Mouse (Mus musculus): Measurements from ENCODE around the gene Gbf1.
"Not testable (repeated sequence)": the region's sequence is repeated elsewhere in the genome, so short reads cannot be mapped to it uniquely, and the experiment has no call there.

Gbf1 gene

DNA sequence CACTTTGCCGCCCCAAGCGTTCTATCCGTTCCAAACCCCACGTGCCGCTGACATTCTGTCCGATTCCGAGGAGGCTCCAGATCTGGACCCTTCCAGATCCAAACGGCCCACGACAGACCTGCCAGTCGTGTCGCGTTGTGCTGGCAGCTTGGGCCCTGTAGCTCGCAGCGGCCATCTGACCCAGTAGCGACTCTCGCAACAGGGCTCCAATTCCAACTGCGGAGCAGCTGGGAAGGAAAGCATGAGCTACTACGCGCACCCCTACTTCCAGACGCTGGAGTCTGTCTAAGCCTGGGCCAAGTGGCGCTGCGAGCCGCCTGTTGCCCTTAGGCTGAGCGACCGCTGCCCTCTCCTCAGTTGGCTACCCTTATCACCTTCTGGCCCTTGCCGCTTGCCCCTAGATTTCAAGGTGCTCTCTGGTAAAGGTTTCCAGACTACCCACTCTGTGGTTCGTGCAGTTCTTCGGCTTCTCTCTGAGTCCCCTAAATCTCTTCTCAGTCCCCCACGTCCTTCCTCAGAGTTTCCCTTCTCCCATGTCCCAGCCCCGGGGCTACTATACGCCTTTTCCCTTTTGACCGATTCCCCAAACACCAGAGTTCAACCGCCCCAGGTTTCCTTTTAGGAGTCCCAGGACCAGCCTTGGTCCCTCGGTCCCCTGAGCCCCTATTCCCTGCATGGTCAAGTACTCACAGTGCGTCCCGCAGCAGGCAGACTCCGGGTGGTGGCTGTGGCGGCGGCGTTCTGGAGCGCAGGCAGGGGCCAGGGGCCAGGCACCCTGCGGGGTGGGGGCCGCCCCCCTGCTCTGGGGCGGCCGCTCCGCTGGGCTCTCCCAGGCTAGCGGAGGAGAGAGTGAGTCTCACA, 4.6 kb upstream of the Gbf1 start, which contains the start of gene Pitx3:
TSS of gene Pitx3 (minus strand) at position 816 of the 861 bp plus-strand sequence.
- in situ Hi-C loops (cut with MboI), result no loop called here

- in situ Hi-C loops (cut with MboI), result no loop called here
Measured at GRCm38 (mm10) chr19:46148372-46148760, 3.9 kb upstream of the Gbf1 start.

DNA sequence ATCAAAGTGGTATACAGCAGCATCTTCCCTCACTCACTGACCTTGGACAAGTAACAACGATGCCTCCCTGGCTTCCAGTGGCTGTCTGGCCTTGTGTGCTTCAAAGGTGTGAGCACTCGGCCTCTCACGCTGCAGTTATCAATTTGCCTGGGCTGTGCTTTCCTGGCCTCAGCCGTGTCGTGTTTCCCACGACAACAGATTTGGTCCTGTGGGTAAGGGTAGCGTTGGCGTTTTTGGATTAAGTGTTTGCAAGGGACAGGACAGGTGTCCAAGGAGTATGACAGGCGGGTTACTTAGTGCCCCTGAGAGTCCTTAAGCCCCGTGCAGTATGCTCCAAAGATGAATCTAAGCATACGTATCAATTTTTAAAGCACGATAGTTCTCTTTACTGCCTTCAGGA, 3.2 kb upstream of the Gbf1 start:
- in situ Hi-C loops (cut with MboI), result no loop called here

DNA sequence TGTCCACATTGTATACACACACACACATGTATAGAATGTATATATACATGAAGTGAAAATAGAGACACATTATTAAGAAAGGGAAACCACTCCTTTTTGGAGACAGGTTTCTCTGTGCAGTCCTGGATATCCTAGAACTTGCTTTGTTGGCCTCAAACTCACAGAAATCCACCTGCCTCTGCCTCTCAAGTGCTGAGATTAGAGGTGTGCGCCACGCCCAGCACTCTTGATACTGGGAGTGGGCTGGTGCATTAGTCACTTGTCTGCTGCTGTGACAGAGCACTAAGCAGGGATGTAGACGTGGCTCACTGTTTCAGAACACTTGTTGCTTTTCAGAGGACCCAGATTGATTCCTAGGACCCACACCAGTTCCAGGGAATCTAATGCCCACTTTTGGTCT, 13.6 kb downstream of the Gbf1 start:
- in situ Hi-C loops (cut with MboI), result no loop called here

- in situ Hi-C loops (cut with MboI), result not testable (repeated sequence)
Measured at GRCm38 (mm10) chr19:46167169-46167568, 14.9 kb downstream of the Gbf1 start.

DNA sequence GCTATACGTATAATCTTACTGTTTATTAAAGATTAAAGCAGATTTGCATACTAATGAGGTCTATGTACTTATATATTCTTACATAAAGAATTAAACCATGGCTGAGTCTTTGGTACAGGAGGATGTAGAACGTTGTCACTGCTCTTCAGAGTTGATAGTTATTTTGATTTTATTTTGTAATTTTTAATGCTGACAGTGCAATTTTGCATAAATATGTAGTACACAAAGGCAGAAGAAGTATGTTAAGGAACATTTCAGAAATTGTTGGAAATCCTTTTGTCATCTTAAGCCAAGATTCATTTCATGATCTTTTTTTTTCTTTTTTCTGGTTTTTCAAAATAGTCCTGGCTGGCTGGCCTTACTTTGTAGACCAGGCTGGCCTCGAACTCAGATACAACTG, 17.1 kb downstream of the Gbf1 start:
- in situ Hi-C loops (cut with MboI), result no loop called here

DNA sequence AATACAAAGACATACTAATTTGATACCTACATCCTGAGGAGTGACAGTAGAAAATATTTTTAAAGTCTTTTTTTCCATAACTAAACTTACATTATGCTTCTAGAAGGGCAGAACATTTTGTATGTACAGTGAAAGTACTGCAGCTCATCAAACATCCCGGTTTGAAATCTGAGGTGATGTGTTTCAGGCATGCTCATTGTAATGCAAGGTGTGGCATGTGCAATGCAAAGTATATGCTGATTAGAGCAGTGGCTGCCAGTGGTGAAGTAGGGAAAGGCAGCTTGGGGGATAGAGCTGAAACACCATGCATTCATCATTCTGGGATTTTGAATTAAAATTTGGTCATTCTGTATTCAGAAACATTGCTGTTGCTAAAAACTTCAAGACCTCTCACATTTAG, 17.6 kb downstream of the Gbf1 start:
- in situ Hi-C loops (cut with MboI), result no loop called here

DNA sequence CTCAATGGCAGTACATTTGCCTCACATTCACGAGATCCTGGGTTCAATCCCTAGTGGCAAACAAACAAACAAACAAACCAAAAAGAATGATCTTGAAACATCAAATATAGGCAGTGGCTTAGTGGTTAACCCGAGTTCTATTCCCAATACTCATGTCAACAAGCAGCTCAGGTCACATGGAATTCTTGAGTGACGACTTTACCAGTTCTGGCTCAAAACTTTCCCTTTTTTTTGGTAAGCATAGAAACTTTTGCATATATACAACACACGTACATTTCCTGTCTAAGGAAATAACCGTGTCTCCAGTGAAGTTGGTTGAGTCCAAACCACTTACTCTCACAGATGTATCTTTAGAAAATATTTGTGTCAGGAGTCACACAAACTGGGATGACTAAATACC, 20.2 kb downstream of the Gbf1 start:
- in situ Hi-C loops (cut with MboI), result no loop called here

- in situ Hi-C loops (cut with MboI), result no loop called here
Measured at GRCm38 (mm10) chr19:46175173-46175572, 22.9 kb downstream of the Gbf1 start.

DNA sequence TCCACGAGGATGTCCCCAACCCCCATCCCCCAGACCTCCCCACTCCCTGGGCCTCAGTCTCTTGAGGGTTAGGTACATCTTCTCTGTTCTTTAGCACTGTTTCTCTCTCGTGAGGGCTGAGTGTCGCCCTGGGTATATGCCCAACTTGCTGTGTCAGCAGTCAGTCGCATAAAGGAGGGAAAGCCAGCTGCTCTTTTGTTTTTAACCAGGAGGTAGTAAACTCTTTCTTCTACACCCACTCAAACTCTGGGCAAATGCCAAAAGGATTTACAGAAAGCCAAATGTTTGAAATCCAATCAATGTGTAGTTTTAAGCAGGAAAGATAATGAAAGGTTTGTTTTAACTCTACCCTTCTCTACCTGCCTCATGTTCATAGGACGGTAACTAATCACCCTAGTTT, 24.7 kb downstream of the Gbf1 start:
- in situ Hi-C loops (cut with MboI), result no loop called here

DNA sequence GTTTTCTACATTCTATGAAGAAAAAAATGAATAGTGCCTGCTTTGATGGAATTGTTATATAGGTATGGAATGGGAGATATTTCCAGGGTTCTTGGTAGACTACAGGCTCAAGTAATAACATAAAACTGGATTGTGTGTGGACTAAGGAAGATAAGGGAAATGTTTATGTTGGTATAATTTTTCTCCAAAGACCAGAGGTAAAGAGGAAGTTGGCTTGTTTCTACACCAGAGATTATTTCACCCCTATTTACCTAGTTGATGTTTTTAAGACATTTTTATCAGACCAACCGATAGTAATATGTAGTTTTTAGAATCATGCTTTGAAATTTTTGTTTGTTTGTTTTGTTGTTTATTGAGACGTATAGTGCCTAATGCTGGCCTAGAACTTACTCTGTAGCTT, 28.0 kb downstream of the Gbf1 start:
- in situ Hi-C loops (cut with MboI), result no loop called here

DNA sequence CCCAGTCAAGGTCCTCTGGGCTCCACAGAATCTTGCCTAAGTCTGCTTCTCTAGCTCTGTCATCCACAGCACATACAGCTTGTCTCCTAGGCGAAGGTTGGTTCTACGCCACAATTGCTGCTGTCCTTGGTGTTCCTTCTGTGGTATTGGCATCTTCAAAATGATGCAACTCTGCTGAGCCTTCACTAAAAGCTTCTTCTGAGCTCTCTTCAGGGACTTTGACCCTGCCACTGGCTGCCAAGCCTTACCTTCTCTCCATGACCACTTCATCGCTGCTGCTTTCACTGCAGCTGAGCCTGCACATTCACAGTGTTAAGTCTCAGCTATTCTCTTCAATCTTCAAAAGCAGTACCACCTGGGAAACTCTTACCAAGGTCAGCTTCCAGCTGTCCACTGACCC, 29.9 kb downstream of the Gbf1 start:
- in situ Hi-C loops (cut with MboI), result no loop called here

- in situ Hi-C loops (cut with MboI), result no loop called here
Measured at GRCm38 (mm10) chr19:46186611-46187010, 34.3 kb downstream of the Gbf1 start.

GRCm38 (mm10) chr19:46187203-46187602, 34.9 kb downstream of the Gbf1 start:
- in situ Hi-C loops (cut with MboI), result no loop called here

- in situ Hi-C loops (cut with MboI), result no loop called here
Measured at GRCm38 (mm10) chr19:46198293-46198692, 46.0 kb downstream of the Gbf1 start.

DNA sequence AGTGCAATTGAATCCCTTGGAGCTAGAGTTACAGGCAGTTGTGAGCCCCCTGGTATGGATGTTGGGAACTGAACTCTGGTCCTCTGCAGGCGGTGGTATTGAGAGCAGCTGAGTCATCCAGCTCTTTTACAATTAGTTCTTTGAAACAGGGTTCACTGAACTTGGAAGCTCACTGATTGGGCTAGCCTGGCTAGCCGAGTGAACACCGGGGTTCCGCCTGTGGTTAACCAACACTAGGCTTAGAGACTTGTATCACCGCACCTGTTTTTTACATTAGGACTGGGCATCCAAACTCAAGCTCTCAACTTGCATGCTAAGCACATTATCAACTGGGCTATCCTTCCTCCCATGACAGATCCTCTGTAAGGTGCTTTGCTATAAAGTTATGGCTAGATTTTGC, 46.6 kb downstream of the Gbf1 start:
- in situ Hi-C loops (cut with MboI), result no loop called here

- in situ Hi-C loops (cut with MboI), result no loop called here
Measured at GRCm38 (mm10) chr19:46204166-46204565, 51.9 kb downstream of the Gbf1 start.

- in situ Hi-C loops (cut with MboI), result no loop called here
Measured at GRCm38 (mm10) chr19:46205680-46206079, 53.4 kb downstream of the Gbf1 start.

- in situ Hi-C loops (cut with MboI), result no loop called here
Measured at GRCm38 (mm10) chr19:46210951-46211350, 58.6 kb downstream of the Gbf1 start.

DNA sequence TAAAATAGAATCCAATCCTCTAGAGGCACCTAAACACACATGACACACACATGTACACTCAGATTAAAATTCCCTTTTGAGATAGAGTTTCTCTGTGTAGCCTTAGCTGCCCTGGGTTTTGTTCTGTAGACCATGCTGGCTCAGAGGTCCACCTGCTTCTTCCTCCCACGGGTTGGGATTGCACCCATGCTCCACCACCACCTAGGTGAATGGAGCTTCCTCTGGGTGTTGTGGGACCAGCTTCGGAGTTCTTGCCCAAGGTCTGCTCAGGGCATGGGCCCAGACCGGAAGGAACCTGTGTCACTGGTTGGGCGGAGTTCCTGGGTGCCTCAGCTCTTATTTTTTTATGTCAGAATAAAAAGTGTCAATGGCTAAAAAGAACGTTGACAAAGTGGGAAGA, 62.2 kb downstream of the Gbf1 start:
- in situ Hi-C loops (cut with MboI), result no loop called here

GRCm38 (mm10) chr19:46215401-46215800, 63.1 kb downstream of the Gbf1 start:
- in situ Hi-C loops (cut with MboI), result no loop called here

- in situ Hi-C loops (cut with MboI), result no loop called here
Measured at GRCm38 (mm10) chr19:46216716-46217115, 64.4 kb downstream of the Gbf1 start.

- in situ Hi-C loops (cut with MboI), result not testable (repeated sequence)
Measured at GRCm38 (mm10) chr19:46217347-46217746, 65.0 kb downstream of the Gbf1 start.

- in situ Hi-C loops (cut with MboI), result no loop called here
Measured at GRCm38 (mm10) chr19:46220116-46220515, 67.8 kb downstream of the Gbf1 start.

Measured in mature B cell (primary cell).